Mouse (Mus musculus): ENCODE measurements around the gene Polr1c. TPM values are rescaled to one million over a fixed set of nuclear protein-coding genes. Genes with fewer than 3 reads are reported as not detected.

Gene Polr1c
- total RNA-seq (2015; ENCODE audit: low replicate concordance) (25.6 and 26.4 TPM in 2 replicates), total RNA-seq (2017; ENCODE audit: low replicate concordance) (5.8 and 24.9 TPM in 2 replicates)

DNA sequence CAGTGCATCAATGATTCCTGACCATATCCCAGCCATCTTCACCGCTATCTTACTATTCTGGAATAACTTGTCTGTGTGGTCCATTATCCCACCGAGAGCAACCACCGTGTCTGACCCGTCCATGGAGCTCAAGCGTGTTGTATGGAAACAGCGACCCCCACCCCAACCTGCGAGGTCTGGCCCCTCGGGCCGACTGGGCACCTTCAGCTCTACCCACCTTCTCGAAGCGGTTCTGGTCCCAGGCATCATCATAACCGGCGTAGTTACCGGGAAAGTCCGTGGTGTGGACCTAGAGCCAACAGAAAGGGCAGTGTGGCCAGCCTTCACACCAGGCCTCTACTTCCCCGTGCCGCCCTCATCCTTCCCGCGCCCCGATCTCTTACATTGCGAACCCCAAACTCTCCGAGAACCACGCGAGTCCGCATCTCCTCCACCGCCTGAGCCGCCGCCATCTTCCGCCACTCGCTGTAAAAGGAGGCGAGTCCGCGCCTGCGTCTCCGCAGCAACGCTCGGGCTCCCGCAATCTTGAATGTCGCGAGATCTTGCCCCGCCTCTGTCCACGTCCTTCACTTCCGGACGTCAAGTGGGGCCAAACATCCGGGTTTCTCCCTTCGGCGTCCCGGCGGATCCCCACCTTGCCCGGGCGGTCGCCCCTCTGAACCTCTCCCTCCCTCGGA, at the start of gene Polr1c, which contains the start of gene Yipf3:
Gene Polr1c, minus strand, starts transcription at position 543 of the 677 bp plus-strand sequence.
Gene Yipf3, plus strand, starts transcription at position 569 of the 677 bp plus-strand sequence.
- ATAC-seq (replicated peaks; ENCODE audit: low FRiP score, poor library complexity, severe bottlenecking), result peak; percentile 94

- ATAC-seq (replicated peaks; ENCODE audit: low FRiP score, poor library complexity, severe bottlenecking), result no peak
These were observed 49.1 kb upstream of the Polr1c start for GRCm38 (mm10) chr17:46297028-46297363.

DNA sequence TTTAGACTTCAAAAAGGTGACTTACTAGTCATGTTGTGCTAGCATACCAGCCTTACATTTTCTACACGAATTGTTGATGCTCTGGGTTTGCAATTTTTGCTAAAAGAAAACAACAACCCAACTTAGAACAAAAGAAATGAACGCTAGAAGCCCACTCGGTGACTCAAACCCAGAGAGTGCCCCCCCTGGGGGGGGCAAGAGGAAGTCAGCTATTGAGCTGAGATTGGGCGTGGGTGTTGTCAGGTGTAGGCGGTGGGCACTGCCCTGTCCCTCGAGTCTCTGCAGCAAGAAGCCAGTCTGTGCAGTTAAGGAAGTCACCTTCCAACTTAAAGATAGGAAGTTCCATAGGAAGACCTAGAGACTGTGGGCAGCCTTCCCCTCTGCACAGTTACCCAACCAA, 48.7 kb upstream of the Polr1c start:
- no peak for ATAC-seq (replicated peaks; ENCODE audit: low FRiP score, poor library complexity, severe bottlenecking)

DNA sequence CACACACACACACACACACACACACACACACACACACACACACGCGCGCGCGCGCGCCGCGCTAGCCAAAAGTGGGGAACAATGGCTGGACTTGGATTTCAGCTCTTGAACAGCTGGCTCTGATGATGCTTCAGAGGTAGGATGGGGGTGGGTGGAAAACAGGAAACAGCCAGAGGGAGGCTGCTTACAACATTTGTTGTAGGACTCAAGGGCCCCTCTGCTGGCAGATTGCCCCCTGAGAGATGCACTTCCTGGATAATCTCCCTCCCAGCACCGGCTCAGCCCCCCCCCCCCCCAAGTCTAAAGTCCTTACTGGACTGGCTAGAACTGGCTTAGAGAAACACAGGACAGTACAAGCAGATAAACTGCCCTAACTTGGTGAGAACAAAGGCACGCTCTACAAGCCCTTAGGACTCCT, 39.8 kb upstream of the Polr1c start:
- ATAC-seq (replicated peaks; ENCODE audit: low FRiP score, poor library complexity, severe bottlenecking), result no peak

DNA sequence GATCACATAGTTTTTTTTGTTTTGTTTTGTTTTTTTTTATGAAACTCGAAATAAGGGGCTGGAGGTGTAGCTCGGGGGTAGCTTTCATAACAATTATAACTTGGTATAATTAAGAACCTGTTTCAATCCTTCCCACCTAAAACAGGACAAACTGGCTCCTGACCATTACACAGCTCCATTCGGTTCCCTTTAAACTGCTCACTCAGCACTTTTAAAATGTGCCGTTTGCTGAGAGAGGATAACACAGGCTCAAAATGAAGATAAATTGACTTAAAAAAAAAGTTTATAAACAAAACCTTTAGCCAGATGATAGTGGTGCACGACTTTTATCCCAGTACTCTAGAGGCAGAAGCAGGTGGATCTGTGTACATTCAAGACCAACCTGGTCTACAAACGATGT, 37.6 kb upstream of the Polr1c start:
- ATAC-seq (replicated peaks; ENCODE audit: low FRiP score, poor library complexity, severe bottlenecking), result no peak

DNA sequence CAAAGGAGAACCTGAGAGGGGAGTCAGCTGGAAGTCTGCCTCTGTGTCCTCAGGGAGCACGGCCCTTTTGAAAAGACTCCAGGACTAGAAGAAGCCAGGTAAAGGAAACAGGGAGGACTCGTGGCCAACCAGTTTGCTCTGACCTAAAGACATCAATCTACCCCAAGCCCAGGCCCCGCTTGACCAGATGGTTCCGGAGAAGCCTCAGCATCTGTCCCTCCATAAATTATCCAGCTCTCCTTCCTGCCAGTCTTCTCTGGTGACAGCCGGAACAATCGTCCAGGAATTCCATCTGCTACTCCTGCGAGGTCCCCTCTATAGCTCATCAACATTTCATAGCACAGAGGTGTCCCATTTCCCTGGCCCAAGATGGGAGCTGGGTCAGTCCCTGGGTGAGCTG, 36.8 kb upstream of the Polr1c start:
- ATAC-seq (replicated peaks; ENCODE audit: low FRiP score, poor library complexity, severe bottlenecking), result no peak

- ATAC-seq (replicated peaks; ENCODE audit: low FRiP score, poor library complexity, severe bottlenecking), result no peak
These were observed 36.1 kb upstream of the Polr1c start for GRCm38 (mm10) chr17:46283911-46284310.

GRCm38 (mm10) chr17:46283140-46283539, 35.3 kb upstream of the Polr1c start:
- 0 out of 2 replicates have a peak, but pooled peaks have one; percentile 12 for ATAC-seq (replicated peaks; ENCODE audit: low FRiP score, poor library complexity, severe bottlenecking)

GRCm38 (mm10) chr17:46282483-46283123, 34.7 kb upstream of the Polr1c start, which contains the start of gene Tjap1:
Gene Tjap1, minus strand, starts transcription at chr17:46283026.
- ATAC-seq (replicated peaks; ENCODE audit: low FRiP score, poor library complexity, severe bottlenecking), result peak; percentile 98

DNA sequence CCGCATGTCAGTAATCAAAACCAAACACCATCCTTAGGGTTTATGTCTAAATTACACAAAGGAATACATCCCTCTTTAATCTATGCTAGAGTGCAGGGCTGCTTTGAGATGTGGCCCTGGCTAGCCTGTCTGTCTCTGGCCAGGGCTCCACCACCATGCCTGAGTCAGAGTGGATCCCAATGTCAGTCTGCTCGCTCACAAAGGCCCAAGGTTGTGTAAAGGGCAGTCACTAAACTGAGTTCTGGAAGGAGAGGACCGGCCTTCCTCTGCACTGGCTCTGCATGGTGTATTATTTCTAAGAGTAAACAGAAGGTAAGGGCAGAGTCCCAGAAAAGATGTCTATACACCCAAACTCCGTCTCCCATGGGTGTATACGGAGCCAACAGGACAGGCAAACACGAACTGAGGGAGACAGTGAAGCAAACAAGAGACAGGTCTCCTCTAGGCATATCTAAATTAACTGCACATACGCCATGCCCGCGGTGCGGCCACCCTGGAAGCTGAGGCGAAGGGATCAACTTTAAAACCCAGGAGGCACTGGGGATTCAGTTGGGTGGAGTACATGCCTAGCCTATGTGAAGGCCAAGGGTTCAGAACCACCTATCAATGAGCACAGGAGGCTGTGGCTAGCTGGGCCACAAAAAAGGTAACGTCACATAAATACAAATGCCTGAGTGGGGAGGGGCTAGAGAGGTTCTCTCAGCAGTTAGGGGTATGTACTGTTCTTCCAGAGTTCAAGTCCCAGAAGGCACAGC, 30.3 kb upstream of the Polr1c start:
- no peak for ATAC-seq (replicated peaks; ENCODE audit: low FRiP score, poor library complexity, severe bottlenecking)

DNA sequence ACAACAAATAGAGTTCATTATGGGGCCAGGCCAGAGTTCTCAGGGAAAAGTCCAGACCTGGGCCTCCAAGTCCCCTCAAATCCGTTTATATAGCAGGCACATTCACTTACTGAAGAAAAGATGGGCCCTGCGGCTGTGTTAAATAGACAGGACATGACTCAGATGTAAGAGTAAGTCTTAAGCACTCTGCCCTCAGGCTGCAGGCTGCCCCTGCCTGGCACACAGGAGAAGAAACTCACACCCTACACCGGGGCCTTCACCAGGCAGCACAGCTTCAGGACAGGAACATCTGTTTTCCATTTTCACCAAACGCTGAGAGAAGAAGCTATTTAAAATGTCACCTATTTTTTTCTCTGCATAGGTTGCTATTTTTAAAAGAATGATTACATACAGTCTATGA, 29.7 kb upstream of the Polr1c start:
- ATAC-seq (replicated peaks; ENCODE audit: low FRiP score, poor library complexity, severe bottlenecking), result no peak

DNA sequence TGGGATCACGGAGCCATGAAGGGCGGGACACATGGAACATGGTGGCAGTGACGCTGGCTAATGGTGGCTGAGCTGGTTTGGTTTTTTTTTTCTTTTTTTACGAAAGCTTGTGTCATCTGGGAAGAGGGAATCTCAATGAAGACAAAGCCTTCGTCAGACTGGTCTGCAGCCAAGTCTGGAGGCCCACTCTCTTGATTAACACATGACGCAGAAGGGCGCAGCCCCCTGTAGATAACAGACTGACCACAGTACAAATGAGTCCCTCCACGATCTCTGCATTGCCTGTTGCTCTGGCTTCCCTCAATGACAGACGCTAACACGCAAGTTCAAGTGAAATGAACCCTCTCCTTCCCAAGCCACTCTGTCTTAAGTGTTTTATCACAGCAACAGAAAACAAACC, 27.7 kb upstream of the Polr1c start:
- no peak for ATAC-seq (replicated peaks; ENCODE audit: low FRiP score, poor library complexity, severe bottlenecking)

- no peak for ATAC-seq (replicated peaks; ENCODE audit: low FRiP score, poor library complexity, severe bottlenecking)
These were observed 27.2 kb upstream of the Polr1c start for GRCm38 (mm10) chr17:46275034-46275433.

DNA sequence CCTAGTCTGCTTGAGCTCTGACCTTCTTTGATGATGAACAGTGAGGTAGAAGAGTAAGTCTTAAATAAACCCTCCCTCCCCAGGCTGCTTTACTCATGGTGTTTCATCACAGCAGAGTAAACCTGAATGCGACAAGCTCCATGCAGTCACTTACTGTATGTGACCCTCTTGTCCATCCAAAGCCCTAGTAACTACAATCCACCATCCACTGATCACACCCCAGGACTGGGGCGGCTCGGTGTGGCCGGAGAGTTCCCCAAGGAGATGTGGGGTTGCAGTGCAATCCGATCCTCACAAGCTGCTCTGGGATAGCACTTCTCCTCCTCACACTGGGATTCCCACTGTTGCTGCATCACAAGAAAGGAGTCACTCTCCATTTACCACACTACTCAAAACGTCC, 26.6 kb upstream of the Polr1c start:
- no peak for ATAC-seq (replicated peaks; ENCODE audit: low FRiP score, poor library complexity, severe bottlenecking)

DNA sequence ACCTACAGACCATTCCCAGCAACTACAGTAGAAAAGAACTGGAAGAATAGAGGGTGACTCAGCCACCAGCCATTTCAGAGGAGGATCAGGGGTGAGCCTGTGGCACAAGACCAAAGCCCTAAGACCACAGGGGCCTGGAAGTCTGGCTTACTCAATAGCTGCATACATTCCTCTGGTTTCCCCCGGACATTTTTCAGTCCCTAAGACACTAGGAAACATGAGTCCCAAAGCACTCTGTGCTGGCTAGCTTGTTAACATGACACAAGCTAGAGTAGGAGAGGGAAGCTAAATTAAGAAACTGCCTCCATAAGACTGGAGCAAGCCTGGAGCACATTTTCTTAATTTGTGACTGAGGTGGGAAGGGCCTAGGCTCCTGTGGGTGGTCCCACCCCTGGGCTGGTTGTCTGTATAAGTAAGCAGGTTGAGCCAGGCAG, 26.0 kb upstream of the Polr1c start:
- ATAC-seq (replicated peaks; ENCODE audit: low FRiP score, poor library complexity, severe bottlenecking), result no peak

GRCm38 (mm10) chr17:46272675-46273074, 24.8 kb upstream of the Polr1c start:
- no peak for ATAC-seq (replicated peaks; ENCODE audit: low FRiP score, poor library complexity, severe bottlenecking)

GRCm38 (mm10) chr17:46272058-46272457, 24.2 kb upstream of the Polr1c start:
- ATAC-seq (replicated peaks; ENCODE audit: low FRiP score, poor library complexity, severe bottlenecking), result no peak

- ATAC-seq (replicated peaks; ENCODE audit: low FRiP score, poor library complexity, severe bottlenecking), result no peak
These were observed 22.1 kb upstream of the Polr1c start for GRCm38 (mm10) chr17:46269771-46270534.

DNA sequence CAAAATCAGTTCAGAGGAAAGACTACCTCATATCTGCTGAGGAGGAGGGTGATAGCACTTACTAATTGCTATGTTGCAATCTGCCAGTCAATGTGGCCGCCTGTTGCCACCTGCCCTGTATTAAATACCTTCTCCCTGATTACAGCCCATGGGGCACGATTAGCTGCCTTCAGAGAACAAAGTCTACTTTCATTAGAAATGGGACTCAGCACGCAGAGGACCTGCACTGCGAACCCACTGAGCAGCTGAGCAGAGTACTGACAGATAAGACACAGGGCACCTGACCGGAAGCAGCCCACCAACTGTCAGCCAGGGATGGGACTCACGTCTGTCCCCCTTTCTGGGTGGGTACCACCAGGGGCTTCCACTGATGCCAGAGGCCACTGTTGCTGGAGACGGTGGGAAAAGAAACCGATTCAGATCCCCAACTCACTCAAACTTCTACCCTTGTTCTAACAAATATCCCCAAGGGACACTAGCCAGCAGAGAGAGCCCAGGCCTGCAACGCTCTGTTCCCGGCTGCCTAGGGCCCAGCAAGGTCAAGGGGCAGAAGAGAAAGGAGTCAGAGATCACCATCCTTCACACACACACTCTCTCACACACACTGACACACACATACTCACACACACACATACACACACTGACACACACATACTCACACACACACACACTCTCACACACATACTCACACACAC, 20.3 kb upstream of the Polr1c start:
- ATAC-seq (replicated peaks; ENCODE audit: low FRiP score, poor library complexity, severe bottlenecking), result no peak

Data from erythroid progenitor cell, adult 5-6 weeks (primary cell).